Mouse (Mus musculus) liver, embryonic 16.5 days (tissue): ENCODE data around the gene Psmd1. TPM values are rescaled to one million over a fixed set of nuclear protein-coding genes. Genes with fewer than 3 reads are reported as not detected.
A peak's percentile ranks its signal among the peaks of the same experiment; 100 is the strongest.

ENCODE experiments used
- ATAC-seq: fragments of 200-750 bp; cut with Nextera tagmentation; 2 replicates; pipeline ENCODE4 v1.8.0; 2017; ENCODE audit warnings: low read depth, mild to moderate bottlenecking, moderate number of reproducible peaks, moderate library complexity
- H3K27ac ChIP-seq: fragments of 300-500 bp; sonication (generic); 2 replicates; pipeline ENCODE4 v1.5.1; 2014; ENCODE audit warnings: mild to moderate bottlenecking, low read length
- H3K27me3 ChIP-seq: fragments of 300-500 bp; sonication (generic); 2 replicates; pipeline ENCODE4 v1.6.1; 2014; ENCODE audit warnings: low read depth, low read length, mixed read lengths; ENCODE audit not compliant: control insufficient read depth, insufficient read depth
- H3K36me3 ChIP-seq: fragments of 300-500 bp; sonication (generic); 2 replicates; pipeline ENCODE4 v1.6.1; 2014; ENCODE audit warnings: mild to moderate bottlenecking; ENCODE audit not compliant: control insufficient read depth, insufficient read depth
- H3K4me1 ChIP-seq: fragments of 300-500 bp; sonication (generic); 2 replicates; pipeline ENCODE4 v1.6.1; 2014; ENCODE audit warnings: low read depth, low read length, mixed read lengths; ENCODE audit not compliant: control insufficient read depth
- H3K4me2 ChIP-seq: fragments of 300-500 bp; sonication (generic); 2 replicates; pipeline ENCODE4 v1.6.1; 2014; ENCODE audit warnings: low read depth, low read length, mixed read lengths
- H3K4me3 ChIP-seq: fragments of 300-500 bp; sonication (generic); 2 replicates; pipeline ENCODE4 v1.5.1; 2014; ENCODE audit warnings: low read depth, mild to moderate bottlenecking, low read length
- H3K9ac ChIP-seq: fragments of 300-500 bp; sonication (generic); 2 replicates; pipeline ENCODE4 v1.6.1; 2014; ENCODE audit warnings: low read depth, low read length
- H3K9me3 ChIP-seq: fragments of 300-500 bp; sonication (generic); replicated peaks from 2 replicates; pipeline ENCODE4 v1.6.1; 2016; ENCODE audit warnings: low read length; ENCODE audit not compliant: control insufficient read depth
- WGBS: fragments of 180-500 bp; shearing (Covaris S2); extraction: QIAGEN DNeasy Blood & Tissue Kit; methylation state at CpG from one replicate; pipeline ENCODE4 v1.1.7; 2014; ENCODE audit not compliant: insufficient replicate concordance; 5-methylcytosine and 5-hydroxymethylcytosine counted together
- polyA plus RNA-seq: library from polyadenylated mRNA; unstranded; fragments of >200 nt; fragmentation: Nextera tagmentation; extraction: Ambion mirVana; gene quantifications from 2 replicates; pipeline ENCODE4 v1.2.1, GENCODE M21; 2015

Gene Psmd1
- polyA plus RNA-seq, 1 experiment from 2014 or later = 82.2 TPM

GRCm38 (mm10) chr1:86188271-86188670 lies 124.1 kb downstream of the Psmd1 start:
- no peak overlapping the region for H3K4me3 ChIP-seq
- 76% methylated on average over 2 of the region's 2 CpGs for WGBS
- H3K4me1 ChIP-seq = no peaks in the 10 kb centered on the region
- no peaks in the 10 kb centered on the region for H3K27me3 ChIP-seq
- H3K36me3 ChIP-seq = no peaks in the 10 kb centered on the region
- no peaks in the 10 kb centered on the region for H3K9me3 ChIP-seq
- H3K27ac ChIP-seq = no peak overlapping the region
- H3K9ac ChIP-seq = no peak overlapping the region
- peak; percentile 30; the same call in 1 of the 2 replicates for ATAC-seq
- no peak overlapping the region for H3K4me2 ChIP-seq

Other genes with a start within 250 kb of the Psmd1 start
- gene Itm2c, start 170.1 kb upstream of the Psmd1 start, polyA plus RNA-seq = 52.3 and 54.7 TPM in 2 replicates
- 0.13 TPM in 1 of 2 replicates, not detected in the other for gene 4933407L21Rik, start 135.9 kb upstream of the Psmd1 start, polyA plus RNA-seq
- 0.04 and 0.05 TPM in 2 replicates for gene Gpr55, start 103.4 kb upstream of the Psmd1 start, polyA plus RNA-seq
- gene Spata3, start 47.6 kb upstream of the Psmd1 start, polyA plus RNA-seq = 0.24 and 0.37 TPM in 2 replicates
- 19.2 and 21.6 TPM in 2 replicates for gene 2810459M11Rik, start 18.5 kb upstream of the Psmd1 start, polyA plus RNA-seq
- 0.06 and 0.18 TPM in 2 replicates for gene Htr2b, start 47.6 kb downstream of the Psmd1 start, polyA plus RNA-seq
- 0.14 TPM in 1 of 2 replicates, not detected in the other for gene Gm21972, start 69.2 kb downstream of the Psmd1 start, polyA plus RNA-seq
- 8.4 and 10.6 TPM in 2 replicates for gene Armc9, start 90.4 kb downstream of the Psmd1 start, polyA plus RNA-seq
- 0.65 and 0.68 TPM in 2 replicates for gene B3gnt7, start 238.4 kb downstream of the Psmd1 start, polyA plus RNA-seq